Mouse (Mus musculus) neutrophil, adult 83 days (primary cell): Measurements from ENCODE around the gene Vmn1r43. TPM values are rescaled to one million over a fixed set of nuclear protein-coding genes. Genes with fewer than 3 reads are reported as not detected.

Source experiments
- total RNA-seq, 2 experiments: library from RNA; stranded (reverse); gene quantifications; one replicate each; pipeline ENCODE4 v1.2.4; 2023

Gene Vmn1r43
- total RNA-seq: not detected

GRCm38 (mm10) chr6:89876313-89876712 is at the start of gene Vmn1r43, which contains the start of gene Vmn1r42:
Gene Vmn1r43, minus strand, starts transcription at chr6:89876413.
Gene Vmn1r42, minus strand, starts transcription at chr6:89876413.

GRCm38 (mm10) chr6:89883360-89883759 is 7.1 kb upstream of the Vmn1r43 start, which contains the start of gene Vmn1r44:
Gene Vmn1r44, plus strand, starts transcription at chr6:89883660.

Other genes with a start within 250 kb of the Vmn1r43 start
- 1 to 10 TPM in 1 of 2 experiments, under 1 TPM in 1; 0.79 to 1.5 TPM for gene Txnrd3, start 232.4 kb downstream of the Vmn1r43 start, total RNA-seq
- not detected for gene Vmn1r40, start 168.9 kb downstream of the Vmn1r43 start, total RNA-seq
- not detected for gene Vmn1r41, start 135.6 kb downstream of the Vmn1r43 start, total RNA-seq
- gene Vmn1r42, start within 50 bp of the Vmn1r43 start, total RNA-seq: not detected
- gene Vmn1r44, start 7.2 kb upstream of the Vmn1r43 start, total RNA-seq: not detected
- gene Vmn1r45, start 64.2 kb upstream of the Vmn1r43 start, total RNA-seq: not detected
- not detected for gene Vmn1r46, start 92.9 kb upstream of the Vmn1r43 start, total RNA-seq
- not detected for gene Vmn1r47, start 139.7 kb upstream of the Vmn1r43 start, total RNA-seq
- not detected for gene Vmn1r48, start 160.4 kb upstream of the Vmn1r43 start, total RNA-seq
- gene Vmn1r49, start 202.1 kb upstream of the Vmn1r43 start, total RNA-seq: not detected
- not detected for gene Vmn1r50, start 225.0 kb upstream of the Vmn1r43 start, total RNA-seq
- gene Vmn1r51, start 246.2 kb upstream of the Vmn1r43 start, total RNA-seq: not detected